Mouse (Mus musculus) WW6 (cell line): Measurements from ENCODE around the gene Gm20388.
A peak's percentile ranks its signal among the peaks of the same experiment; 100 is the strongest.

Experiments
- DNase-seq: peaks from one replicate; pipeline ENCODE4 v3.0.0-alpha.2; 2013; ENCODE audit warnings: low read depth, low spot score

Gm20388 gene

DNA sequence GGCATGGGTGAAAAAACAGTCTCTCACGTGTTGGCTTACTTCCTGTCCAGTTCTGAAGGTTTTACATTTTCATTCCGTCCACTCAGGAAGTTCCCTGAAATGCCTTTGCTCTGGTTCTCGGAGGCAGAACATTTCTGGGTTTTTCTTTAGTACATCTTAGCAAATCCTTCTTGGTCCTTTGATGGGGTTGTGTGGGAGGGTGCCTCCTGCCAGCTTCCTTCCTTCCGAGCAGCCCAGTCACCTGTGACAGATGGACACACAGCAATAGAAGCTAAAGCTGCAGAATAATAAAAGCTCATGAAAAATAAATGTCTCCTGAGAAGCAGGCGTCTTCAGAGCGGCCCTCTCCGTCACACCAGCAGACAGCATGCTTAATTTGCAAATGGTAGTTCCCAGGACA is 4168.3 kb downstream of the Gm20388 start:
- no peak for DNase-seq

DNA sequence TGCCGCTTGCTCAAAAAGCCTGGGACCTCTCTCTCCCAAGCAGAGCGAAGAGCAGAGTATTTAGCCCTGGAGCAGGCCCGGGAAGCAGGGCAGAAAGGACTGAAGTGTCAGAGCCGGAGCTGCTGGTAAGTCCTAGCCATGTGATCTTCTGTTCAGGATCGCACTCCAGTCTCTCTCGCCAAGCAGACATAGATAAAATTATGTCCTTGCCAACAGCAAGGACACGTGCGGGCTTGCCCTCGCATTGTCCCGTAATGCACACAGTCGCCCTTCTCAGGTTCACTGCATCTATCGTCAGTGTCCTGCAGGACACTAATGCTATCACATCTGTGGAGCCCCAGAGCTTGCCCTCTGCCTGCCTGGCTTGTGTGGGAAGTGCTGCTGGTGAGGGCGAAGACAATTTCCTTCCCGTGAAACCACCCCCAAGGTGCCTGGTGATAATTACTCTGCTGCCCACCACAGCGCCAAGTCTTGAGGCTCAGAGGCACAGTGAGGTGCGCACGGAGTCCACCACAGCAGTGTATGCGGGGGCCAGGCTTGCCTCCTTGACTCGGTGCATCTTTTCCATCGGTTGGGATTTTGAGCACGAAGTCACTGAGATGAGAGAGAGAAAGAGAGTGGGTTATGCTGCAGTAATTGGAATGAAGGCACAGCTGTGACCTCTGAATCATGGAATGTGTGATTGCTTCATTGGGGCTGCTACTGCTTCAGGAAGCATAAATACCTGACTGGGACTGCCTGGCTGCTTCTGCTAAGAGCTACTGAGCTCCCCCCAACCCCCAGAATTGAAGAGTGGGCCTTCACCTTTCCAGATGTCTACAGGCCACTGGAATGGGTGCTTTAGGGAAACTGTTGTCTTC is 4170.1 kb downstream of the Gm20388 start:
- no peak for DNase-seq

DNA sequence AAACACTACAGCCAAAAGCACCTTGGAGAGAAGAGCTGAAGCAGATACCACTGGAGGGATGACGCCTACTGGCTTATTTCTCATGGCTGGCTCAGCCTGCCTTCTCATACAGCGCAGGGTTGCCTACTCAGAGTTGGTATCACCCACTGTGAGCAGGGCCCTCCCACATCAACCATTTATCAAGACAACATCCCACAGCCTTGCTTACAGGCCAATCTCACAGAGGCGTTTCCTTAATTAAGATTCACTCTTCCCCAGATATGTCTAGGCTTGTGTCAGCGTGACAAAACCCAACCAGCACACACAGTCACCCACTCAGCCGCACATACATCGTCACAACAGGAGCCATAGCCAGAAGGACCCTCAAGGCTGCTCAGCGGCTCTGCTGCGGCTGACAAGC is 4172.0 kb downstream of the Gm20388 start:
- no peak for DNase-seq

DNA sequence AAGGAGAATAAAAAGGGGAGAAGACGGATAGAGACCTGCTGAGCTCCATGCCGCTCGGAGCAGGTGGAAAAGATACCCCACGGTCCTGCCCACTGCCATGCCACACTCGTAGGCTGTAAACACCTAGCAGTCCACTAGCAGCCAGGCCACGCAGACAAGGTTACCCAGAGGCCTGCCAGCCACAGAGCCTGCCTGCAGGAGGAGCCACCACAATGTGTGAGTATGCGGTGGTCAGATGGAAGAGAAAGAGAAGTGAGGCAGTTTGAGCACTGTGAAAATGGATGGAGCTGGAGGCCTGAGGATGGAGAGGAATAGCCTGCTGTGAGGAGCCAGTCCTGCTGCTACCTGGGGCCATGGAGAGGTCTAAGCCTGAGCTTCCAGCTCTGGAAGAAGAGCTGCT is 4173.0 kb downstream of the Gm20388 start:
- DNase-seq = no peak

DNA sequence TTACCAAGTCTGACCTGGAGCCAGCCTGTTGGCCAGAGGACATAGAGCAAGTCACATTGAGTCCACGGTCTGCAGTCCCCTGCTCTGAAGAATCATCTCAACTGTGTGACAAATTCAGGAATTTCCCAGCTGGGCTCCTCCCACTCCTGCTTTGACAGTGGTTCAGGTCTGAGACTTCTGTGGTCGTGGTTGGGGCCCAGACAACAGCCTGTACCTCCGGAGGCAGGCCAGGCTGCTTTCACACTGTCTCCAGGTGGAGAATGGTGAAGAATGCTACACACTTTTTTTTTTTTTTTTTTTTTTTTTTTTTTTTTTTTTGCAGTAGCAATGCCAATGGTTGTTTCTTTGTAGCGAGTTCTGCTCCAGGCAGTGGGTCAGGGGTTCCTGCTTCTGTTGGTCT is 4175.0 kb downstream of the Gm20388 start:
- DNase-seq = no peak

DNA sequence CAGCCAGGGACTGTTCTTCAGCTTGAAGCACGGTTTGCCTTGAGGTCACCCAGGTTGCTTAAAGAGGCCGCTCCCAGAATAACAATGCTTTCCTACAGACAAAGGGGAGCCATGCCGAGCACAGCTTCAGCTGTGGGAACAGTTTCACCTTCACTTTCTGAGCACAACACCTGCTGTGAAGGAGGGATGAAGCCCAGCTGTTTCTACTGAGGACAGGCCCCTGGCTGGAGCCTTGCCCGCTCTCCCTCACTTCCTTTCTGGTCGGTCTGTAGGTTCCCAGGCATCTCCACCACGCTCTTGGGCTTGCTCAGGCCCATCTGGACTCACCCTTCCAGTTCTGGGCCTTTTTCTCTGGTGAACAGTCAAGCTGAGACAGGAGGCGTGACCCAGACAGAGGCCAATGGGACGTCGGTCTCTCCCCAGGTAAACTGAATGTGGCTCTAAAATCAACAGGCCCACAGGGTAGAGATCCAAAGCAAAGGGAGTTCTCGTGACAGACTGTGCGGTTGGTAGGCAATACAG is 4177.5 kb downstream of the Gm20388 start:
- DNase-seq = peak; percentile 73

DNA sequence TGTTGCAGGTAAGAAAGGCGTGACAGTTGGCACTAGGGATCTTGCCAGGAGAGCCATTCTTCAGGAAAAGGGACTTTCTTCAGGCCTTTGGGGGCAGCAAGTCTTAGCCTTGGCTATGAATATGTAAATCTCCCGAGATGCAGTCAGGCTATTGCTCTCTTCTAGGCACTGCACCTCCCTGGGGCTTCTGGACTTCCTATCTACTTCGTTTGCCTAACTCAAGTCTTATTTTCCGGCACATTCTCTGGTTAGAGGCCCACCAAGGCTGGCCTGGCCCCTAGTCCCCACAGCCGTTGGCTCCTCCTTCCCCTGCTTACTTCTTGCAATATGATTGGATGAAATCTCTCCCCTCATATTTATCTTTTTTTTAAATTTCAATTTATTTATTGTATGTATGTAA is 4178.4 kb downstream of the Gm20388 start:
- no peak for DNase-seq

DNA sequence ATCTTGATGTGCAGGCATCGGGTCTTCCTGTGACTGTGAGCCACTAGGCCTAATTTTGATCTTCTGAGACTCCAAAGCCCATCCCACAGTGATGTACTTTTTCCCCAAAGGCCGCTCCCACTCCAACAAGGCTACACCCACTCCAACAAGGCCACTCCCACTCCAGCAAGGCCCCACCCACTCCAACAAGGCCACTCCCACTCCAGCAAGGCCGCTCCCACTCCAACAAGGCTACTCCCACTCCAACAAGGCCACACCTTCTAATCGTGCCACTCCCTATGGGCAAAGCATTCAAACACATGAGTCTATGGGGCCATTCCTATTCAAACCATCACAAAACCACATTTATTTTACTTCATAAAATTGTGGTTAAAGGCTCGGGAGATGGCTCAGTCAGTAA is 4179.8 kb downstream of the Gm20388 start:
- DNase-seq = no peak

DNA sequence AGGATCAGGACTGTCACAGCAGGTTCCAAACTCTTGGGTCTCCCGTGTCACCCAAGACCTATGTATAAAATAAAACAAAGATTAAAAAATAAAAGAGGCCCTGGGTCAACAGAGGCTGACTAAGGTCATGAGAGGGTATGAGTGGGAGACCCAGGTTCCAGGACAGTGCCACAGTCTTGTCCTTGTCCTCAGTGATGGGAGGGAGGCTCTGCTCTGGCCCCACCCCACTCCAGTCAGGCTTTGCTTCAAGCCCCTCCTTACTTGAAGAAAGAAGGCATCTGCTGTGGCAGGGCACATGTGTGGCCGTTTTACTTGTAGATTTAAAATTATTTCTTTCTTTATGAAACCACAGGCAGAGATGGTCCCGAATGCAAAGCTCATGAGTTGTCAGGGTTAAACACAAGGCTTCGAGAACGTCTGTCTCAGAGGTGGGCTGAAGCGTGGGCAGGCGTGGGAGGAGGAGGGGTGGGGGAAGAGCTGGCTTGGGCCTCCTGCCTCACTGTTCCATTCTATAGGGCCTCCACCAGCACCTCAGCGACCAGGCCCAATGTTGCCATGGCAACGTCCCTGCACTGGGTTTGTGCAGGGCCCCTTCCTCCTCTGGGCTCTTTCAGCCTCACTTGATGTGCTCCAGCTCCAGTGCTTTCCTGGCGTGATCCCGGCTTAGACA is 4188.4 kb downstream of the Gm20388 start:
- no peak for DNase-seq

DNA sequence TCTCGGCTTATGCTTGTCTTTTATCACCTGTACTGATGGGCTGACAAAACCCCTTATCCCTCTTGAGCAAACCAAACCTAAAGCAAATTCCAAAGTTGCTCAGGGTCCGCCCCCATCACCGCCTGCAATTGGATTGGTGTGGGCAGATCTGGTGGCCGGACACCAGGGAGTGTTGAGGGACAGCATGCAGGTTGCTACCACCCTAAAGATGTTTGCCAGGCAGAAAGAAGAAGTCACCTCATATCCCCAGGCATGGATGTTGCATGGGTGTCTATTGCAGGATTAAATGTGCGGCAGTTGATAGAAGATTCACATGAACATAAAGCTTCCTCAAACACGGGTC is 4189.0 kb downstream of the Gm20388 start:
- no peak for DNase-seq

DNA sequence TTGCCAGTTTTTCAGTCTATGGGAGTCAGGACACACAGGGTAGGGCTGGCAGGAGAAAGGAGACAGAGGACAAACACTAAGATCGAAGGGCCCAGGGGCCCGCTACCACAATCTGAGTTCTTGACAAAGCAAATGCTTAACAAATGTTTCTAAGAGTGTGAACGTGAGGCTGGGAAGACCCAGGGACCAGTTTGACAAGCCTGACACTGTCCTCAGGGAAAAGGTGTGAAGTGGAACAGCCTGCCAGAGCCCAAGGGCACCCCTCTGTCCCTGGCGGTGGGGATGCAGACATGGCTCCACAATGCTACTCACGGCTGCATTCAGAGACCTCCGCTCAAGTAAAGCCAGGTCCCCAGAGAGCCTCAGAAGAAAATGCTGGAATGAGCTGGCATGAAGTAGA is 4195.2 kb downstream of the Gm20388 start:
- no peak for DNase-seq

DNA sequence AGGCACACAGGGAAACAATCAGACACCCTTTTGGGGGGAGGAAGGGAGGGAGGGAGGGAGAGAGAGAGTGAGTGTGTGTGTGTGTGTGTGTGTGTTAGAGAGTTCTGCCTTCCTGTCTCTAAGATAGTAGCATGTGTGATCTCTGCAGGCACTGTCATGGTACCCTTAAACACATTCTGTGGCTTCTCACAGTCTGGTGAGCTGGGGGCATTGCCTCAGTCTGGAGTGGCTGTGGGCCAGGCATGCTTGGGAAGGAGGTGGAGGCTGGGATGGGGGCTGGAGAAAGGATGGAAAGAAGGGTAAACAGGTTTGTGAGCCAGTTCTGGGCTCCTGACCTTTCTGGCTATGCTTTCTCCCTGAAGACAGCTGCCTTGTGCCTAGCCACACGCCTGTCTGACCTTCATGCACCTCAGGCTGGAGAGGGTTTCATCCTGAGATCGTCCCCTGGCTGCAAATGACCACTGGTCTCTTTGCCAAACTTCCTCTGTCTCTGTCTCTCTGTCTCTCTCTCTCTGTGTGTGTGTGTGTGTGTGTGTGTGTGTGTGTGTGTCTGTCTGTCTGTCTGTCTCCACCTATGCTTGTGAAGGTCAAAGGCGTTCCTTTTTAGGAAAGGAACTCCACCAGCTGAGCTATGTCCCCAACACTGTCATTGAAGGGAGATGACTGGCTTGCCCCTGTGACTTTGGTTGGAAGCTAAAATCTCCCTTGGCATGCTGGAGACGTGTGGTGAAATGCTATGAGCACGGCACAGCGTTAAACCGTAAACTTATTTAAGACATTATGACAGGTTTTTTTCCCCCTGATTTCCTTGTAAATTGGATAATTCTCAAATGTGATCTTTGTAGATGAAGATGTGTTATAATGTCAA is 4195.9 kb downstream of the Gm20388 start:
- no peak for DNase-seq

DNA sequence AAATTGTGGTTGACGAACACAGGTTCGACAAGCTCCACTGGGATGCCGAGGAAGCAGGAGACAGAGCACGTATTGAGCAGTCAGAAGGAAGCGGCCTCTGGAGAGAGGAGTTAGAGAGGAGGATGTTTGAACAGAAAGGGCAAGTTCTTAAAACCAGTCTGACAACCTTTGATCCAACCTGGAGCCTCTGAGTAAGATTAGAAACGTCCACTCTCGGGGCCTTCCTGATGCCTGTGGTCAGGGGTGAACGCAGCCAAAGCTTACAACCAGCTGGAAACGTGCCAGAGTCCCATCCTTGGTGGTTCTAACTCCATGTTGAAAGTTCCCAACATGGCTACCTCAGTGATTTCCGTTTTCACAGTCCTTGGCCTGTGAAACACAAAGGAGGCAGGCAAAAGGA is 4202.5 kb downstream of the Gm20388 start:
- no peak for DNase-seq

DNA sequence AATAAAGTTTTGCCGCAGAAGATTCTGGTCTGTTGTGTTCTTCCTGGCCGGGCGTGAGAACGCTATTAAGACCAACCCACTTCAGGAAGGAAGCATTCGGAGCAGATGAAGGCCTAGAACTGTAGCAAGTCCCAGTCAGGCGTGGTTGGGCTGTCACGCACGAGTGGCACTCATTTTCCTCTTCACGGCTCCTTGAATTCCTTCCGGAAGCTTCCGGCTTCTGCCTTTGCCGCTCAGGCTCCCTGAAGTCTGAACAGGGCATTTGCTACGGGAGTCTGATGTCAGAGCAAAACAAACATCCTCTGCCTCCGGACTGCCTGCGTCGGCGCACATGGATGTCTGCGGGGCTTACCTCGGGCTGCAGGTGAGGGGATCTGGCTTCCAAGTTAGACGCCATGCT is 4214.6 kb downstream of the Gm20388 start:
- no peak for DNase-seq

DNA sequence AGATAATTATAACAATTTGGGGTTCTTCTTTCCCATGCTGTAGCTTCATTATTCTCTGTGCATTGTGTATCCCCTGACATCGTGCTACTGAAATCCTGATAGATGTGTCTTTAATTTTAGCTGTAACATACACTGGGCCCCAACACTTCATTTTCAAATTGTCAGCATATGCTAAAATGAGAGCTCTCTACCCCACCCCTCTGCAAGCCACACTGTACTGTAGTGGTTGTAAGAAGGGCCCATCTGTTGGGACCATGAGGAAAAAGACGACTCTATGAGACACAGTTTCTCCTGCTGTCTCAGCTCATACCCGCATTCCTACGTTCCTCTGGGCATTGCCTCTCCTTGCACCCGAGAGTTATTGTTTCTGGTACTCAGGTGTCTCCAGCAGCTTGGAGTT is 4226.6 kb downstream of the Gm20388 start:
- no peak for DNase-seq

DNA sequence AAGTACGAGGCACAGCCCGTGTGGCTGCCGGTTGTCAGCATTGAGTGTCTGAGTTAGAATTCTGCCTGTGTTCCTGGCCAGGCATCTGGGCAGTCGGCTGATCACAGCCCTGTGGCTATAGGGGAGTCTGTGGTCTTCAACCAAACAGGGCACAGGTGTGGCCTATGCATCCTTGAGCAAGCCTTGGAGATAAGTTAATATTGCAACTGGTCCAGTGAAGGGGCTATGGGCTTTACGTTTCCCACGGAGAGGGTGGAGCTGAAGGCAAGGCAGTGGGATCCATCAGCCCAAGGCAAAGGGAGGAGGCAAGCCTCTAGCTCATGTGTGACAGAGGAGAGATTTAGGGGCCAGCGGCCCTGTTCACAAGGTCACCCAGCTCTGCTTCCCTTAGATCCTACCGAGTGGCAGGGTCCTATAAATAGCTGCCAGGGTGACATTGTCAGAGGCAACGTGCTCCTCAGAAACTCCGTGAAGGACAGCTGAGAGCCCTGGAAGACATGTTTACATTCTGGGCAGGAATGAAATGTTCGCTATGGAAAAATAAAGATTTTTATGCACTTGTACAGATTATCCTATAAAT is 4229.7 kb downstream of the Gm20388 start:
- no peak for DNase-seq

DNA sequence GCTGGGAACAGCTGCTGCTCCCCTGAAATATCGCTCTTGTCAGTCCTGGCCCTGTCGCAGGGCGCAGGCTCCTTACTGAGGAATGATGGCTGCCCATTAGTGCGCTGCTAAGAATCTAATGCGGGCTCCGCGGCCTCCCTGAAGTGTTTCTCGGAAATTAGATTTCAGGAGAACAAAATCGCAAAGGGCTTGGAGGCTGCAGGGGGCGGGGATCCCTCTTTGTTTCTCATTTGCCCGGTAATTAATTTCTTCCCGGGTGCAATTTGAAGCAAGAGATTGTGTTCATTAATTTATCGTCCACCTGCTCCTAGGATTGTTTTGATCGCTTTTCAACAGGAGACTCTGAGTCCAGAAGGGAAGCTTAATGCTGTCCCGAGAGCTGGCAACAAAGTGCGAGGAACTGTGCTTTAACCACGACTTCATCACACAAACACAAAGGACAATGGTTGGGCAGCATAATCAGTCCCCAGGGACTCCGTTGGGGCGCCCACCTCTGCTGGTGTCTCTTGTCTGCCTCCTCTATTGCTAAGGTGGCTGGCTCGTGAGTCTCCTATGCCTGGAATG is 4230.3 kb downstream of the Gm20388 start:
- DNase-seq = no peak

DNA sequence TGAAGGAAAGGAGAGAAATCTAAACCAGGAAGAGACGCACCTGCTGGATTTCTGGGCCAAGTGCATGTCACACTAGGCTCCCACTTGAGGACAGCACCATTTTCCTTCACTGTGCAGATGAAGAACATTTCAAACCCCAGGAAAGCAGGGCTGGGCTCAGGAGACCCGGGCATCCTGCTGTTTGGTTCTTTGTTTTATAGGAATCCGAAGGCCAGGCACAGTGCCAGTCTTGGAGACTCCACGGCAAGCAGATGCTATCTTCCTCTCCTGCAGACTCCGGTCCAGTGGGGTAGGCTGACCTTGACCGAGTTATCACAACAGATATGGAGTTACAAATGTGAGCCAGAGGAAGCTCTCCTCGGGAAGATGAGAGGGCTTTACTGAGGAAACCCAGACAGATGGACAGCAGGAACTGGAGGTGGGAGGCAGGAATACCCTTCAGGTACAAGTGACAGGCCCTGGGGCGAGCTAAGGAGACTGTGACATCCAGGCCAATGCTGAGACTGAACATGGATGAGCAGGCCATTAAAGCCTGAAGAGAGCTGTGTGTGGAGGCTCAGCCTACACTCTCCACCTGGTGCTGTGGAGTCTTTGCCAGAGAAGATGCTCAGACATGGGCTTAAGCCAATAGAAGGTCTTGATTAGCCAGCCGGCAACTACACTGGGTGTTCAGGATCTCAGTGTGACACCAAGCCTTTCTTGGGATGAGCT is 4231.2 kb downstream of the Gm20388 start:
- no peak for DNase-seq

DNA sequence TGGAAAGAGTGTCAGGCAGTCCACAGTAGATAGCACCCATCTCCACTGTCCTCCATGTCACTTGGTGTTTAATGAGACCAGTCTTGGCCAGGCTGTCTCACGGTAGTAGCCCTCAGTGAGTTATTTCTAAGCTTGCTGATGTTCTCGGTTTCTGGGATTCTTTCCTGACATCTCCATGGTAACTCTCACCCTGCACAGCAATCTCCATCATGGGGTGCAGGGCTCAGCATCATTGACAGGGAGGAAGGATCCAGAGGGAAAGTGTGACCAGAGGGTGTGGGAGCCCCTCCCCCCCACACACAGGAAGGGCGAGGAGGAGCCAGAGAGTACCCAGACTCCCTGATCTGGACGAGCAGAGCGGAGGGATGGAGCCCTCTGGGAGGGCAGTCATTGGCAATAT is 4232.4 kb downstream of the Gm20388 start:
- no peak for DNase-seq

DNA sequence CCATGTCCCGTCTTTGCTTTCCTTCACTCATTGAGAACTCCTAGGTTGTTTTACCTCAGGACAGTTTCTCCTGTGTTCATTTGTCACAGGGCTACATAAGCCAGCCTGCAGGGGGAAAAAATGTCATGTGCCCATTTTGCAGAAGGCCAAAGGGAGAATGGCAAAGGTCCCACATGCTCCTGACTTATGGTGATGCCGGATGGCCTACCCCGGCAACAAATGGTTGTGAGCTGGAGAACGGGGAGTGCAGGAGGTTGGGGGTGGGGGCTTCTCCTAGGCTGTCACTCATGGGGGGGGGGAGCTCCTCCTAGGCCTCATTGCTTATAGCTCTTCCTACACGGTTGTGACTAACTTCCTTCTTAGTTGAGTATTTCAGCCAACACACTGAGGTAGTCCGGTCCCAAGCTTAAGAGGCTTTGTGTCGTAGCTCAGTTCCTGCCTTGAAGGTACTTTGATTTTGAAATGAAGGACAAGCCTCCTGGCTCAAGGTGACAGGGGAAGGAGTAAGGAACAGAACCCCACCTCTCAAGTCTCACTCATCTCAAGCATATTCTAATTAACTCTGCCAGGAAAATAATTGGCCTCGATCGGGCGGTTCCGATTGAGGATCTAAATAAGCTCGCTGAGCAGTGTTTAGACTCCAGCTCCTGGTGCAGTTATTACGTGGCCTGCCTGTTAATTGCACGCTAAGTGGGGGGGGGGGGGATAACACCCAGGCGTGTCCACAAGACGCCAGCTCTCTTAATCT is 4233.4 kb downstream of the Gm20388 start:
- DNase-seq = no peak
